Mouse (Mus musculus) adrenal gland, postnatal 14 days (tissue): ENCODE data around the gene Ankrd33. TPM values are rescaled to one million over a fixed set of nuclear protein-coding genes. Genes with fewer than 3 reads are reported as not detected.

Experiments
- DNase-seq: peaks from one replicate; pipeline ENCODE4 v3.0.0; 2021; ENCODE audit warnings: mixed read lengths
- long read RNA-seq, 2 experiments: library from polyadenylated mRNA; stranded (forward); transcript quantifications; one replicate each; pipeline ENCODE4 v2.0.0; 2021
- total RNA-seq: library from RNA; stranded (reverse); gene quantifications from 2 replicates; pipeline ENCODE4 v1.2.3, GENCODE M21; 2021

Ankrd33 gene
- total RNA-seq, result not detected in 2 replicates
- long read RNA-seq, experiment 1, partial matches to known transcripts, result 0 of 3 reads
- long read RNA-seq, experiment 1, other reads (novel, unspliced or antisense), result 3 of 3 reads
- long read RNA-seq, experiment 2, partial matches to known transcripts, result 0 of 1 reads
- long read RNA-seq, experiment 2, other reads (novel, unspliced or antisense), result 1 of 1 reads

DNA sequence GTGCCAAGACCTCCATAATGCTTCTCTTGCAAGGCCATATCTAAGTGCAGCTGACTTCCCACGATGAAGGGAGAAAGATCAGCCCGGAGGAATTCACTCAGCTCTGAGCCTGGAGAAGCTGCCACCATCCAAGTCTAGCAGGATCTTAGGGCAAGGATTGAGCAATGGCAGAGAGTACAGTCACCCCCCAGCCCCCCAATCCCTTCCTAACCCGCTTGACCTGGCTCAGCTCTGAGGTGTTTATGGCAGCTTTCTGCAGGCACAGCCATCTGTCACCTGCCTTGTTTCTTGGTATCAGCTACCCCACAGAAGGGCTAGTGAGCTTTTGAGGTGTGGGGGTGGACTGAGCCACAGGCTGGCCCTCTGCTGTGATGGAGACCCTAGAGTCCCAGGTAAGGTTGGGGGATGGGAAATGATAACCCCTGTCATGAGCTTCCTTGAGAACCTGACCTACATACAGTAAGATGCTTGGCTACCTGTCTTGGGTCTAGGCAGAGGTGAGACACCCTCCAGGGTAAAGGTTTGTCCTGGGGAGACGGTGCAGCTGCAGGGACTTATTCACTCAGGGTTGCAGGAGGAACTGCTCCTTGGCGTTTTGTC, at the start of gene Ankrd33:
TSS of gene Ankrd33 (plus strand) at position 245 of the 600 bp plus-strand sequence.
- DNase-seq, result no peak

DNA sequence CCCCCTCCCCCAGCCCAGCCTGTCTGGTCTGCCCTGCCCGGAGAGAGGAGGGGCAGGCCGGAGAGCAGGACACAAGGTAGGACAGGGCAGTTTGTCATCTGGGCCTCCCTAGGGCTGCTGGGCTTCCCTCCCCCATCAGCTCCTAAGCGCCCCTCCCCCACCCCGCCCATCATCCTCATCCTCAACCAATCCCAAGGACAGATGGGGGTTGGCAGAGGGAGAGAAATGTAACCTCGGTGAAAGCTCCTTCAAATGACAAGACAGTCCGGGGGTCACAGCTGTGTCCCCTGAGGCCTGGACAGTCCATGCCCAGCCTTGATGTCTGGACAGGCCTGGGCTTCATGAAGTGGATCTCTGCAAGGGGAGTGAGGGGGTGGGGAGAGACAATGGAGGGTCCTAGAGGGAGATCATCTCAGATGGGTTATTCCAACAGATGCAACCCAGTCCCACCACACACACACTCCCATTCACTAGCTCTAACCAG, 49.1 kb upstream of the Ankrd33 start:
- DNase-seq, result no peak

DNA sequence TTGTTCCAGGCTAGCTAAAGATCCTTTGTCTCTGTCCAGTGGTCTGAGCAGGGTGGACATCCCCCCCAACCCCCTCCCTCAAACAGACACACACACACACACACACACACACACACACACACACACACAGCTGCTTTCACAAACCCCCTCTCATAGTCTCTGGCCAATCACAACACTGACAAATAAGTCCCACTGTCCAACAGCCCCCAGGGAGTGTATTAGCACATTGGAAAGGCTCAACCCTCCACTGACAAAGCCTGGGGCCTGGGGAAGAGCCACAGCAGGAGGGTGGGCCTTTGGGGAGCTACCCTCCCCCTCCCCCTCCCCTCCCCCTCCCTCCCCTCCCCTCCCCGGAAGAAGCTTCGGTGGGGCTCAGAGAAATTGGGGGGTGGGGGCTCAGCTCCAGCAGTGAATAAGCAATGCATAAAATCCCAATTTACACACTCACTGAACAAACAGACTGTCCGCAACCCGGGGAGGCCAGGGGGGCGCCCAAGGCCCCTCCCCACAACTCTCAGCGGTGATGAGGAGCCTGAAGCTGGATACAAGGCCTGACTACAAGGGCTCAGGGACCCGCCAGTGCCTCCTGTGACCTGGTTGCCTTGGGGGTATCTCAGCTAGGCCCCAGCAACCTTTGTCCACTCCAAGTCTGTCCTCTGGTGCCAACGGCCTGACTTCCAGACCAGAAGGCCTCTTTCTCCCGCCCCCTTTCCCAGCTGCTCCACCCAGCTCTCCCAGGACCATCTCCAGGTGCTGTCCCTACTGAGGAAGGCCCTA, 48.4 kb upstream of the Ankrd33 start:
- no peak for DNase-seq

DNA sequence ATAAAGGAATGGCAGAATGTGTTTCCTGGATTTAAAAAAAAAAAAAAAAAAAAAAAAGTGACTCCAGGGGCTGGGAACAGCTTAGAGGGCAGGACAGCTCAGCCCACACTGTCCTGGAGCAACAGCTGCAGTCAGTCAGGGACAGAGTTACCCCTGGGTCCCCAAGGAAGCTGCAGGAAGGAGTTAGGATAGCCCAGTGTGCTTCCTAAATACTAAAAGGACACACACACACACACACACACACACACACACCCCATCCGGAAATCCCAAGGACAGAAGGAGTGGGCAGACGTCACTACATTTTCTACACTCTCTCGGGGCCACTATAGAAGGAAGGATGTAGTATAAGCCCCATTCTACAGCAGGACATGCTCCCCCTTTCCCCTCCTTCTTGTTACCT, 47.5 kb upstream of the Ankrd33 start:
- DNase-seq, result peak; percentile 49

DNA sequence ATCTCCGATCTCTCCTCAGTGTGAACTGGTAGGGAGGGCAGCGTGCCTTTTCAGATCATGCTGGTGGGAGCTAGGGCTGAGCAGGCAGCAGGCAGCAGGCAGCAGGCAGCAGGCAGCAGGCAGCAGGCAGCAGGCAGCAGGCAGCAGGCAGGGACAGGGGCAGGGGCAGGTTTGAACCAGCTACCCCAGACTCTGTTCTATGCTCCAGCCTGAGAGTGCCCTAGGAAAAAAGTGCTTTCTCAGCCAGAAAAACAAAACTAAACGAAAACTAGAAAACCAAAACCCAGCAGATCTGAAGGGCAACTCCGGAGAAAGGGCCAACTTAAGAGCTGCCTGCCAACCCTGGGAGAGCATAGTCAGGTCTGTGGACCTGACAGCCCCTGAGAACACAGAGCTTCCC, 46.9 kb upstream of the Ankrd33 start:
- DNase-seq, result no peak

DNA sequence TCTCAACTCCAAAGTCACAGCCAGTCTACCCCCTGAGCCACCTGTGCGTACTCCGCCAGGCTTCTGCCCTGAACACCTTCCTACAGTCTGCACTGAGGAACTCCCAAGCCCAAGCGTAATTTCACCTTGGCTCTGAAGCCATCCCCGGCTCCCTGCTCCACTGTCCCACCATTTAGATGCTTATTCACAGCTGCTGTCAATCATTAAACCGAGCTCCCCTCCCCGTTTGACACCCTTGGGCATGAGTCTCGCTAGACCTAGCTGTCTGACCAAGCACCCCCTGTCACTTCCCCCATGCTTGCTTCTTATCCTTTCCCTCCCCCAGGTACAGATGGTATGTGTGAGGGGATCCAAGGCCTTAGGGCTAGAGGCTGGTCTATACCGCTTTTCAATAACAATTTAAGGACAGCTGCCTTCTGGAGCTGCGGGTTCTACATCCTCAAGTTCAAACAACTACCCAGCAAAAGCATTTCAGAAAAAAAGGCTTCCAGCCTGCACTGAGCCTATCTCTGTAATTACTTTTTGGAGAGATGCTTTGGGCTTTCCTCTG, 45.8 kb upstream of the Ankrd33 start:
- DNase-seq, result no peak

DNA sequence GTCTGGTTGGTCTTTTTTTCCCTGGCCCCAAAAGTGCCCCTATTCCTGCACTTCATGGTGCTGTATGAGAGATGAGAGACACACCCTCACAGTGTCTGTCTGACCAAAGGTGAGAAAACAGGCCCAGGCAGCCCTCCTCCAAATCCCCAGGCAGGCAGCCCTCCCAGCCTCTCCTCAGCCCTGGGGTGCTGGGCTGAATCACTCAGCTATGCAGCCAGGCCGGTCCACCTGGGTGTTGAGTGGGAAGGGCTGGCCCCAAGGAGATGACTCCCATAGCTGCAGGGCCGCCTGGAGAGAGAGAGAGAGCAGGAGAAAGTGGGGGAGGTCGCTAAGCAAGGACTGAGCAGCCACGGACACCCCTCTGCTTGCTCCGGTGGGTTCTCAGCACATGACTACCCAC, 44.8 kb upstream of the Ankrd33 start:
- no peak for DNase-seq

DNA sequence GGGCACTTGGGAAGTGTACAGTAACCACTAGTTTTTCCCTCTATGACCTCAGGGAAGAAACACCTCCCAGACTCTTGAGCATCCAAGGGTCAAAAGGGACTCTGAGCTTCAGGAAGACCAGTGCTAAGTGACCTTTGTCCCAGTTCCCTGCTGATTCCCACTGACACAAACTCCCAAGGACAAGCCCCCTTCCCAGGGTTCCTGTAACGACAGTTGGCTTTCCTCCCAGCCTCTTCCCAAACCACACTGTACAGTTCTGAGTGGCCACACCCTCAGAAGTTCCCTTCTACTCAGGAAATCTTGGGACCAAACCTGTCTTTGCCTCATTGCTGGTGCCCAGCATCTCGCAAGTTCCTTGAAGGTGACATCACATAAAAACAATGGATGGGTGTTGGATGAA, 42.8 kb upstream of the Ankrd33 start:
- no peak for DNase-seq

DNA sequence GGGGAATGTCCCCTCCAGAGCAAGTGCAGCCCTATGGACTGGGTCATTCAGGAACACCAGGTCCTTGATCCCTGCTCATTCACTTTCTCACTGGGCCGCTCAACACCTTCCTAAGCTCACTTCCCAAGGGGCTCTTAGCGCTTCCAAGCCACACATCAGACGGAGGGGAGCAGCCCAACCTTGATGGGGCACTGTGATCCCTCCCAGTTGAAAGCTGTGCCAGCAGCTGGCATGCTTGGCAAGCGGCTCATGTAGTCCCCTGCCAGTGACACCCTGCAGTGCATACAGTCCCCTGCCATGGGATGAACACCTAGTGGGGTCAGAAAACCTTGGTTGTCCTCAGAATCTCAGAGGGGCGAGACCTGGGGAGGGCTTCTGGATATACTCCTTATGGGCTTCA, 41.5 kb upstream of the Ankrd33 start:
- peak; percentile 66 for DNase-seq

DNA sequence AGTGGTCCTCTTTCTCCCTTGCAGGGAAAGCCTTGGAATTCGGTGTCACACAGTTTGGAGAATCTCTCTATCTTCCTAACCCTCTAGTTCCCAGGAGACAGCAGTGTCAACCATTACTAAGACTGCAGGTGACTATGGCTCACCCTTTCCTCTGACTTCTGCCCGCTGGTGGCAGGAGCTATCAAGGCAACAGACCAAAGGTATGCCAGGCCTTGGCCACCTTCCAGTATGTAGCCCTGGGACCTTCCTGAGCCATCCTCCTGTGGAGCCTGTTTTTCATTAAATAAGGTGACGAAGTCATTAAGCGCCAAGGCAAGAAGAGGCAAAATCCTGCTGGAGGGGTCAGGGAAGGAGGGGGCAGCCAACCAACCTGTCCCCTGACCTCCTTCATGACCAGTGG, 40.4 kb upstream of the Ankrd33 start:
- no peak for DNase-seq

DNA sequence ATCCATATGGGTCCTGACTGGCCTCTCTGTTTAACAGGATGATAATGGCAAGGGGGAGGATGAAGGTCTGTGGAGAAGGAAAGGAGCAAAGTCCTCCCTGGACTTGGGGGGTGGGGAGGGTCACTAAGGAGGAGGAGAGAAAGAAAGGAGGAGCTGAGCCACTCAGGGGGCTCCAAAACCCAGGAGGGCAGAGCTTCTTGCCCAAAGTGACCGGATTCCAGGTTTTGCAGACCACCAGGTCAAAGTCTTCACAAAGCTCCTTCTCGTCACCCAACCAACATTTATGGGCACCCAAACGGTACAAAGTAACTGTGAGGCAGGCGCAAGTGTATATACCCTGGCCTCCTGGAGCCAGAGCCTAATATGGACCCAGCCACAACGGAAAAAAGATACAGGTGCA, 39.9 kb upstream of the Ankrd33 start:
- DNase-seq, result no peak

DNA sequence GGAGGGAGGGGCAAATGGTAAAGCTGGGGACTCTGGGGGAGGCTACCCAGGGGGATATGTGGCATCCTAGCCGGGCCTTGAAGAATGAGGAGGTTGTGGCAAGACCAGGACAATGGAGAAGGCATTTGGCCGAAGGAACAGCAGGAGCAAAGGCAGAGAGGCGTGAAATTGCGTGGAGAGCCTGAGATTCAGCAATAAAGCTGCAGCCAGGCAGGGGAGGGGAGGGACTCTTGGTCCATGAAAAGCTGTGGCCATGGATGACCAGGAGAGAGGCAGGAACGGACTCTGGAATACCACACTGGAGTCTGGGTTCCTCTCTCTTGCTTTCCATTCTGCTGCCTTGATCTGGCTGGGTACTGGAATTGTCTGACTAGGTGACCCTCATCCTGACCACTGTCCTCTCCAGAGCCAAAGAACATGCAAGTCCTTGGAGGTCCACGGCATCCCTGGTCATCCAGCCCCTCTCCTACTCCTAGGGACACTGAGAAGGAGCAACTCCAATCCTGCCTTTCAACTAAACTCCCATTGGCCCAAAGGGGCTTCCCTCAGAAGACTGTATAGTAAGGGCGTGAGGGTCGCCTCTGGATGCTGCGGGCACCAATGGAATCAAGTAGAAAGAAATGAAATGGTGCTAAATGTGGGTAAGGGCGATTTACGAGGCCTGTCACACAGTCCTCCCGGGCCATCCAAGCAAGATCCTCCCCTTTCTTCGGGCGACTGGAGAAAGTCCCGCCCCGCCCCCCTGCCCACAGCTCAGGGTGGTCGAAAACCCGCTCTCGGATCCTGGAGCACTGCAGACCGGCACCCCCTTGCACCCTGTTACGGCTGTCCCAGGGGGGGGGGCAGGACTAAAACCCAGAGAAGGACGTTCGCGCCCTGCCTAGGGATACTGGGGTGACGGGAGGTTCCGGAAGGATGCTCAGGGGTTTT, 39.2 kb upstream of the Ankrd33 start:
- no peak for DNase-seq

DNA sequence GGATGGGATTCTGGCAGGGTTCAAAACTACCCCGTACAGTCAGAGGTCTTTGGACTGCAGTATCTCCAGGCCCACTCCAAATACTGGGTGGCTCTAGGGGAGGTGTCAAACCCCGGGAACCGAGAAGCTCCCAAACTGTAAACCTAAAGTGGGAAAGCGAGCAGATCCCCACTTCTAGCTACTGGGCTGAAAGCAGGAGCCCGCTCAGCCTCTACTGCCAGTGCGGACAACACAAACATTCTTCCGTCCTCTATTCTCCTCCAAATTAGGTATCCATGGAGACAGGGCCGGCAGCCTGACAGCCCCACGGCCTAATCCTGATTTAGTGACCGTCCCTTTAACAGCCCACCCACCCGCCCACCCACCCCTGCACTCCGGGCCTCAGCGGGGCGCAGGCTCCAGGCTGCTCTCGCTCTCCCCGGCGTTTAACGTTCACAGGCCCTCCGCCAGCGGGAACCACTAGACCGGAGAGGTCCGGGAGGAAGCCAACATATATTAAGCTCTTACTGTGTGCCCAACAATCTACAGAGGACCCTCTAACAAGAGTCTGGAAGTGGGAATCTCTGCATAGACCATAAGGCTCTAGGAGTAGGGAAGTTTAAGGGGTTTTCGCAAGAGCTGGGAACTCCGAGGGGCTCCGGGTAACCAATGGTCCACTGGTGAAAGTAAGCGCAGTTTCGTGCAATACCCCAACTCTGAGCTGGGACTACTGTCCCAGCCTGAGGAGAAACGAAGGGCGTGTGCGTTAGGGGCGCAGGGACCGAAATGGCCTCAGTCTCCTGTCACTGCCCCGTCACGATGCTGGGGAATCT, 38.3 kb upstream of the Ankrd33 start:
- DNase-seq, result peak; percentile 40

DNA sequence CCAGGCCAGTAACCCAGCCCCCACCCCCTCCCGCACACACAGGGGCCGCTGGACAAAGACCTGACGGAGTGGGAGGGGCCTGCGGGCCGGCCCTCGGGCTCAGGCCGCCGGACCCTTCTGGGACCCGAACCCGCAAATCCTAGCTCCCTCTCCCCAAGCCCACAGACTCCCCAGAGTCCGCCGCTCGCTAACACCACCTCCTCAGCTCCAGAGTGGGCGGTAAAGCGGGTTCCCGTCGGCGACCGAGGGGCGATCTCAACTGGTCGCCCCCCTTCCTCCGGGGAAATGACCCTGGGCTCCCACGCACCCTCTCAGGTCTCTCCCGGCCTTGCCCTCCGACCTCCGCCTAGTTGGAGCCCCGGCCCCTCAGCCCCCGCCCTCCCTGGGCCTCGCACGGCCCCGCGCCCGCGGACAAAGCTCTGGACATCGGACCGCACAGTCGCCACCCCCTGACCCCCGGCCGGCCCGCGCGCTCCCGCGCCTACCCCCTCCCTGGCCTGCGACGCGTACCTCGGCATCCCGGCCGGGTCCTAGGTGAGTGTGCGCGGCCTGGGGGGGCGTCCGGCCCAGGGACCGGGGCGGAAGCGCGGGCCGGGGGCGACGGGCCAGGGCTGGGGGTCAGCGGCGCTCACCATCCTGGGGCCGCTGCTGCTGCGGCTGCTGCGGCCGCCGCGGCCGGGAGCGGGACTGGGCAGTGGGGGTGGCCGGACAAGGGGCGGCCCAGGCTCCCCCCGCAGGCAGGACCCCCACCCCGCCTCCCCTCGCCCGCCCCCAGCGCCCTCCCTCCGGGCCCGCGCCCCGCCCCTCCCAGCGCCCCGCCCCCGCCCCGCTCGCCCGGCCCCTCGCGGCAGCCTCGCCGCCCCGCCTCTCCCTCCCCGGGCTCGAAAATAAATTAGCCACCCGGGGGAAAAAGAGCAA, 37.5 kb upstream of the Ankrd33 start, which contains the start of gene Fignl2:
TSS of gene Fignl2 (minus strand) at position 755 of the 918 bp plus-strand sequence.
- DNase-seq, result peak; percentile 75

DNA sequence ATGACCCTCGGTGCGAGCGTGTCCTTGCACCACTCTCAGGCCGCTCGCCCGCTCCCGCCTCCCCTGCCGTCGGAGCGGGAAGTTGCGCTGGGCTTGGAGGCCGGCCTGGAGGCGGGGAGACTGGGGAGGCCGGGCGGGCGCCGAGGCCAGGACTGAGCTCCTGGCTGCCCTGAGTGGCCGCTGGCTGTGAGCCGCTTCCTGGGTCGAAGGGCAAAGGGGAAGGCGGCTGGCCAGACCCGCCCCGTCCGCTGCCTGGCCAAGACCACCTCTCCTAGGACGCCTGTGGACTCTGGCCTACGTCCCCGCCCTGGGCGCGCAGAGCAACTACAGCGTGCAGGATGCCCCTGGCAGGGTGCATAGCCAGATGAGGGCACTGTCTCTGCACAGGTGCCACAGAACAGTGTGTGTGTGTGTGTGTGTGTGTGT, 36.8 kb upstream of the Ankrd33 start:
- DNase-seq, result peak; percentile 97

DNA sequence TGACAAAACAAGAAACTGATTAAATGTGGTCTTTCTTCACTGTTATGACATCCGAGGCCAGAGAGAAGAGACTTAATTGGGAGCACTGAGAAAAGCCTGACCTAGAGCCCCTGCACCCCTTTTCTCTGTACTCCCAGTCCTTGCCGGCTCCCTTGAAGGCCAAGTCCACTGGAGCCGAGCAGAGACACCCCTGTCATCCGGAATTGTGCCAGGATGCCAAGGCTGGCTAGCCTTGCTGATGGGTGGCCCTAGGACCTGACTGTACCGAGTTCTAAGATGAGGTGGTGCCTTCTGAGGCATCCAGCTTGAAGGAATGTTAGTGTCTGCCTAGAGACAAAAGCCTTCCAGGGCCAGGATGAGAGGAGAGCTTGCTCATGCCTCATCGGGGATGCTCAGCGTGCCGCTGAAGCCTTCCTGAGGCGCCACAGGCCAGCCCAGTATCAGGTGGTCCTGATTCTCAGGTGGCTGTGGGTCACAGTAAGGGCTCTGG, 35.5 kb upstream of the Ankrd33 start:
- DNase-seq, result peak; percentile 65

DNA sequence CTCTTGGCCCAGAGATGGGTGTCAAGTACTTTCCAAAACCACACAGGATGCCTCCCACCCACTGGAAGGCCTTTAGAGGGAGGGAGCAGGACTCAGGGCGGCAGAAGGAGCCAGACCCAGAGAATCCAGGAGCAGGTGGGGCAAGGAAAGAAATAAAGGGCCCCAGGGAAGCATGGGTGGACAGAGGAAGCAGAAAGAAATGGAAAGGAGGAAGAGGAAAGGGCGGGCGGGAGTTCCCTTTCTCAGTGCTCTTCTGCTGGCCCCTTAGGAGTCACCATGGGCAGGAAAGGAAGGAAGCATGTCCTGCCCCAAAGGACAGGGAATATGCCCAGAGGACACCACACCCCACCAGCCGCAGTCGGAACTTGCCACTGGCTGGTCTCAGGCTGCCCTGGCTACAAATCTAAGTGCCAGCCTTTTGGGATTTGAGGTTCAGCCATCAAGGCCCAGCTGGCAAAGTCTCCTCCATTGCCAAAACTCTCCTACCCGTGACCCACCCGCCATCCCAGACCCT, 34.5 kb upstream of the Ankrd33 start:
- DNase-seq, result peak; percentile 40

DNA sequence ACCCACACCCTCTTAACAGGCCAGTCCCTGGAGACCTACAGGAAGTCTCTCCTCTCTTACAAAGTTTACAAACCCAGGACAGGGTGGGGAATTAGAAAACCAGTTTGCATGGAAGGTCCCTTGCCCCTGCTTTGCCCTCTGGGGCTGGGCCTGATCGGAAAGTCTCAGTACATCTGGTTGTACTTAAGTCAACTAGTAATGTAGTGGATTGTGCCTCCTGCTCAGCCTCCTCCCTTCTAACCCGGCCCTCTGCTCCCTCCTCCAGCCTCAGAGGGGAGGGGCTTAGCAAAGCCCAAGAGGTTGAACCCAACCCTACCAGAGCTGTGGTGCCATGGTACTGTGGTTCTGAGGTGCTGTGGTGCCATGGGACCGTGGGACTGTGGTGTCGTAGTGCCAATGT, 33.3 kb upstream of the Ankrd33 start:
- no peak for DNase-seq

DNA sequence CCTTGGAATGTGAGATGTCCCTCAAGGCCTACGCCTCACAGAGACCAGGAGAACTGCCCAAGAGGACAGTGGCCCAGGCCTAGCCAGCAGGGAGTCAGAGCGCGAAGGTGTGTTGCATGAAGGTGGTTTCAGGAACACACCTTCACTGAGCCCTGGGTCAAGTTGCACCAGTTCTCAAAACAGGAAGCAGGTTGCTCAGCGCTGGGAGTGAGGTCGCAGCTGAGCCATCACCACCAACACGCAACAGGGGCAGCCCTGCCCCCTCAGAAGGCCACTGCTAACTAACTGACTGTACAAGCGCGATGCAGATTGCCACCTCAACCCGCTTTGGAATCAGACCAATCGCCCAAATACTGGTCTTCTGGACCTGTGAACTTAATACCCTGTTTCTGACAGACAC, 31.1 kb upstream of the Ankrd33 start:
- no peak for DNase-seq

DNA sequence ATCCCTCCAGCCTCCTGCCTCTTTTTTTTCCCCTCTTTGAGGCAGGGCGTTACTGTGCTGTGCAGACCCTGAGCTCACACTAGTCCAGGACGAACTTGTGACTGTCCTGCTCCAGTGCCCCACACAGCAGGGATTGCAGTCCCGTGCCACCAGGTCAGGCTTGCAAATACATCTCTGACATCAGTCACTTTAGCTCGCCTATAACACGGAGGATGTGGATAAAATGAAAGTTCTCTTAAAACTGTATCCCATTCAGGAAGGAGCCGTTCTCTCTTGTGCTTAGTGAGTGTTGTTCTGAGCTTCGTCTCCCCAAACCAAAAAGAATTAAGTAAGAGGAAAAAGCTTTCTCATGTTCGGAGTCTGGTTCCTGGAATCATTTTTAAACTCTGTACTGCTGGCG, 29.1 kb upstream of the Ankrd33 start:
- DNase-seq, result no peak
